18 mouse cellular contexts compared by ENCODE assay signal in genomic region chr3:135798241-135798640, GRCm38 (mm10). TPM values are rescaled to one million over a fixed set of nuclear protein-coding genes. Genes with fewer than 3 reads are reported as not detected.
DNase-seq lines count a peak whose midpoint lies in the region; ATAC-seq and TF ChIP-seq lines count a peak whose summit lies in the region.
"Had no signal": no experiment of that assay in that cellular context is flagged by ENCODE, and none has a peak within 500 bp of the region (broad histone marks: within the 10 kb centered on the region; RNA-seq: fewer than 3 reads in every experiment).

No protein-coding gene starts in this region.

- no peaks in the 10 kb centered on the region for H3K27me3 ChIP-seq in kidney, adult 2 months (replicated peaks; ENCODE audit: control insufficient read depth, insufficient read depth, low read length)
- H3K27me3 ChIP-seq in kidney, embryonic 15.5 days = no peaks in the 10 kb centered on the region
- H3K27me3 ChIP-seq in intestine, embryonic 16.5 days (replicated peaks; ENCODE audit: control insufficient read depth, insufficient read depth, low read length) = no peaks in the 10 kb centered on the region
- no peaks in the 10 kb centered on the region for H3K27me3 ChIP-seq in stomach, postnatal 0 days (ENCODE audit: control insufficient read depth, insufficient read depth, low read length)
- H3K27me3 ChIP-seq: embryonic facial prominence, embryonic 13.5 days; midbrain, embryonic 12.5 days; Patski had no signal

- no peak overlapping the region for H3K9ac ChIP-seq in kidney, embryonic 15.5 days
- no peak overlapping the region for H3K9ac ChIP-seq in intestine, embryonic 16.5 days (ENCODE audit: low read depth, low read length)
- no peak overlapping the region for H3K9ac ChIP-seq in stomach, postnatal 0 days (ENCODE audit: low read length)
- H3K9ac ChIP-seq: embryonic facial prominence, embryonic 13.5 days; hindbrain, embryonic 14.5 days; midbrain, embryonic 12.5 days had no signal

- TF ChIP-seq EP300 in stomach, postnatal 0 days (optimal IDR thresholded peaks at IDR 0.05) = no peak

- no peak overlapping the region for H3K27ac ChIP-seq in kidney, adult 2 months (ENCODE audit: insufficient read depth, low read depth, low read length)
- H3K27ac ChIP-seq in kidney, embryonic 15.5 days = no peak overlapping the region
- no peak overlapping the region for H3K27ac ChIP-seq in intestine, embryonic 16.5 days (ENCODE audit: low read length)
- no peak overlapping the region for H3K27ac ChIP-seq in stomach, postnatal 0 days (replicated peaks)
- H3K27ac ChIP-seq: embryonic facial prominence, embryonic 13.5 days; hindbrain, embryonic 14.5 days; midbrain, embryonic 12.5 days had no signal

- no peak overlapping the region for H3K4me2 ChIP-seq in kidney, embryonic 15.5 days
- H3K4me2 ChIP-seq in intestine, embryonic 16.5 days (ENCODE audit: low read depth, low read length) = no peak overlapping the region
- no peak overlapping the region for H3K4me2 ChIP-seq in stomach, postnatal 0 days (replicated peaks; ENCODE audit: low read depth)
- H3K4me2 ChIP-seq: embryonic facial prominence, embryonic 13.5 days; hindbrain, embryonic 14.5 days; midbrain, embryonic 12.5 days had no signal

- peak; percentile 57 for DNase-seq in kidney, adult 2 months
- DNase-seq in kidney, postnatal 36 days = peak; percentile 33 to 55
- DNase-seq in stomach, postnatal 0 days (ENCODE audit: low spot score) = peak; percentile 27
- DNase-seq in heart, adult 9 months (ENCODE audit: low spot score in 2 of 2) = no peak
- no peak for DNase-seq in left cerebral cortex, postnatal 14 days (ENCODE audit: low spot score in 2 of 2)
- DNase-seq: adrenal gland, postnatal 25 days; cerebellum, adult 9-10 months; gastrocnemius, postnatal 14 days; heart, postnatal 10 days; lung, adult 18-20 months; retina, postnatal 1 day had no signal

- H3K36me3 ChIP-seq in kidney, adult 2 months (ENCODE audit: control insufficient read depth, insufficient read depth, low read length) = no peaks in the 10 kb centered on the region
- no peaks in the 10 kb centered on the region for H3K36me3 ChIP-seq in kidney, embryonic 15.5 days
- no peaks in the 10 kb centered on the region for H3K36me3 ChIP-seq in intestine, embryonic 16.5 days (ENCODE audit: control insufficient read depth, insufficient read depth, low read length)
- no peaks in the 10 kb centered on the region for H3K36me3 ChIP-seq in stomach, postnatal 0 days (ENCODE audit: control insufficient read depth, insufficient read depth, low read length)
- H3K36me3 ChIP-seq: embryonic facial prominence, embryonic 13.5 days; midbrain, embryonic 12.5 days had no signal

- no peak overlapping the region for H3K4me3 ChIP-seq in kidney, adult 2 months (ENCODE audit: insufficient read depth, low read depth, low read length)
- H3K4me3 ChIP-seq in kidney, embryonic 15.5 days (replicated peaks) = no peak overlapping the region
- H3K4me3 ChIP-seq in intestine, embryonic 16.5 days (ENCODE audit: low read length) = no peak overlapping the region
- no peak overlapping the region for H3K4me3 ChIP-seq in stomach, postnatal 0 days (ENCODE audit: low read depth, low read length)
- H3K4me3 ChIP-seq: embryonic facial prominence, embryonic 13.5 days; midbrain, embryonic 12.5 days had no signal

- H3K9me3 ChIP-seq in kidney, embryonic 15.5 days (replicated peaks) = no peaks in the 10 kb centered on the region
- H3K9me3 ChIP-seq in intestine, embryonic 16.5 days (ENCODE audit: control insufficient read depth, low read length) = no peaks in the 10 kb centered on the region
- H3K9me3 ChIP-seq in stomach, postnatal 0 days (ENCODE audit: control insufficient read depth, low read length) = no peaks in the 10 kb centered on the region
- H3K9me3 ChIP-seq: embryonic facial prominence, embryonic 13.5 days; midbrain, embryonic 12.5 days had no signal

- 26% methylated on average over 3 of the region's 3 CpGs for WGBS in kidney, adult 2 months
- 47% methylated on average over 3 of the region's 3 CpGs for WGBS in kidney, embryonic 15.5 days
- WGBS in intestine, embryonic 16.5 days = 26% methylated on average over 3 of the region's 3 CpGs
- WGBS in stomach, postnatal 0 days = 12% methylated on average over 3 of the region's 3 CpGs

- no peak for TF ChIP-seq POLR2A in kidney, adult 2 months (IDR thresholded peaks at IDR 0.05; ENCODE audit: low read depth, low read length)

- no peak for ATAC-seq in kidney, embryonic 15.5 days (replicated peaks; ENCODE audit: low FRiP score)
- peak; percentile 86 for ATAC-seq in intestine, embryonic 16.5 days
- no peak for ATAC-seq in stomach, postnatal 0 days (ENCODE audit: low FRiP score, low TSS enrichment)
- ATAC-seq: activated CD4-positive, CD25-positive, alpha-beta regulatory T cell, adult 4 months; Patski had no signal

- no peaks in the 10 kb centered on the region for H3K4me1 ChIP-seq in kidney, adult 2 months (ENCODE audit: control insufficient read depth, insufficient read depth, low read length)
- no peaks in the 10 kb centered on the region for H3K4me1 ChIP-seq in kidney, embryonic 15.5 days
- H3K4me1 ChIP-seq in intestine, embryonic 16.5 days (ENCODE audit: control insufficient read depth, insufficient read depth, low read length) = peaks cover 4% of the 10 kb centered on the region; the same call in 1 of the 2 replicates
- H3K4me1 ChIP-seq in stomach, postnatal 0 days (replicated peaks; ENCODE audit: control insufficient read depth, insufficient read depth) = no peaks in the 10 kb centered on the region
- H3K4me1 ChIP-seq: embryonic facial prominence, embryonic 13.5 days; midbrain, embryonic 12.5 days had no signal

- intact Hi-C loops in left cerebral cortex, postnatal 14 days (cut with DNase I) = no loop called here

- TF ChIP-seq CTCF in kidney, adult 2 months (conservative IDR thresholded peaks at IDR 0.05; ENCODE audit: insufficient read depth, insufficient read length, low read depth, low read length) = no peak
- no peak for TF ChIP-seq CTCF in stomach, postnatal 0 days (IDR thresholded peaks at IDR 0.05; ENCODE audit: low read depth)

RNA-seq across cellular contexts. Expression of gene Slc39a8, which starts 26.8 kb away (rescaled TPM):
- polyA plus RNA-seq in kidney, adult 2 months (2012; rRNA removed) = 20.6 and 28.7 TPM in 2 replicates
- 15.3 and 16.7 TPM in 2 replicates for polyA plus RNA-seq in kidney, embryonic 15.5 days (2015; fragmentation: Nextera tagmentation; extraction: Ambion mirVana)
- 22.7 and 32.3 TPM in 2 replicates for polyA plus RNA-seq in intestine, embryonic 16.5 days (2015; fragmentation: Nextera tagmentation; extraction: Ambion mirVana)
- polyA plus RNA-seq in stomach, postnatal 0 days (2015; fragmentation: Nextera tagmentation; extraction: Ambion mirVana) = 2.6 and 3.6 TPM in 2 replicates
- 1 to 10 TPM; 7.7 to 8.7 TPM for total RNA-seq in left cerebral cortex, postnatal 14 days (2021)
- polyA plus RNA-seq: Patski had no signal

Comparison
In these comparisons a context has a peak if more than half of its experiments do, and no peak if none do; other contexts are left out.
1. DNase-seq: peak in kidney, adult 2 months (single experiment), kidney, postnatal 36 days (2 of 2) and stomach, postnatal 0 days (single experiment); none in heart, adult 9 months (0 of 2) and left cerebral cortex, postnatal 14 days (0 of 2).